Mouse (Mus musculus) embryo, embryonic 11.5 days (tissue): ENCODE measurements around the gene Midn.
"Not testable (repeated sequence)": the region's sequence is repeated elsewhere in the genome, so short reads cannot be mapped to it uniquely, and the experiment has no call there.

ENCODE experiments used
- DNase-seq: peaks from one replicate; pipeline ENCODE4 v3.0.0-alpha.2; 2012; ENCODE audit warnings: low read depth, low spot score

Gene Midn

GRCm38 (mm10) chr10:80157141-80157929, 9.3 kb downstream of the Midn start:
- DNase-seq: no peak

GRCm38 (mm10) chr10:80158307-80158986, 10.4 kb downstream of the Midn start:
- no peak for DNase-seq

- no peak for DNase-seq
Measured at GRCm38 (mm10) chr10:80159021-80159560, 11.0 kb downstream of the Midn start.

- DNase-seq: peak; percentile 97
Measured at GRCm38 (mm10) chr10:80159561-80160454, 11.7 kb downstream of the Midn start.

GRCm38 (mm10) chr10:80160455-80161371, 12.6 kb downstream of the Midn start:
- DNase-seq: no peak

- DNase-seq: no peak
Measured at GRCm38 (mm10) chr10:80161522-80162242, 13.6 kb downstream of the Midn start.

- DNase-seq: no peak
Measured at GRCm38 (mm10) chr10:80162243-80162608, 14.2 kb downstream of the Midn start.

GRCm38 (mm10) chr10:80162716-80163299, 14.7 kb downstream of the Midn start:
- DNase-seq: no peak

- no peak for DNase-seq
Measured at GRCm38 (mm10) chr10:80163721-80164120, 15.6 kb downstream of the Midn start.

- no peak for DNase-seq
Measured at GRCm38 (mm10) chr10:80164161-80164997, 16.3 kb downstream of the Midn start.

GRCm38 (mm10) chr10:80164998-80165344, 16.9 kb downstream of the Midn start:
- DNase-seq: peak; percentile 94

- no peak for DNase-seq
Measured at GRCm38 (mm10) chr10:80165392-80166128, 17.5 kb downstream of the Midn start, which contains the start of gene Cirbp. Gene Cirbp, plus strand, starts transcription at chr10:80165985.

GRCm38 (mm10) chr10:80166136-80166535, 18.1 kb downstream of the Midn start:
- DNase-seq: not testable (repeated sequence)

- DNase-seq: peak; percentile 99
Measured at GRCm38 (mm10) chr10:80167460-80168037, 19.5 kb downstream of the Midn start.

- peak; percentile 90 for DNase-seq
Measured at GRCm38 (mm10) chr10:80168038-80168661, 20.1 kb downstream of the Midn start.

- DNase-seq: no peak
Measured at GRCm38 (mm10) chr10:80169070-80169469, 21.0 kb downstream of the Midn start.

- DNase-seq: no peak
Measured at GRCm38 (mm10) chr10:80169651-80170050, 21.6 kb downstream of the Midn start.
